Mouse (Mus musculus) layer of hippocampus, adult 6 months (tissue): ENCODE measurements around the gene Mterf1a. TPM values are rescaled to one million over a fixed set of nuclear protein-coding genes. Genes with fewer than 3 reads are reported as not detected.

ENCODE experiments used
- long read RNA-seq, 2 experiments: library from polyadenylated mRNA; unstranded; transcript quantifications; one replicate each; pipeline ENCODE4 v2.0.0; 2019 to 2020
- polyA plus RNA-seq: library from polyadenylated mRNA; unstranded; fragments of <200 nt; fragmentation: Nextera tagmentation; gene quantifications from 2 replicates; pipeline ENCODE4 v1.2.3, GENCODE M21; 2021

The Mterf1a gene
- 2.9 and 3.1 TPM in 2 replicates for polyA plus RNA-seq
- long read RNA-seq, experiment 1, partial matches to known transcripts = 0 of 3 reads
- long read RNA-seq, experiment 1, other reads (novel, unspliced or antisense) = 0 of 3 reads
- long read RNA-seq, experiment 2, transcript Mterf1a-201 (2 exons, 1,376 nt) = major isoform, 6 of 9 reads
- long read RNA-seq, experiment 2, partial matches to known transcripts = 2 of 9 reads
- long read RNA-seq, experiment 2, other reads (novel, unspliced or antisense) = 0 of 9 reads

GRCm38 (mm10) chr5:3893459-3894293 is at the start of gene Mterf1a:
TSS of gene Mterf1a (minus strand) at chr5:3893933.

DNA sequence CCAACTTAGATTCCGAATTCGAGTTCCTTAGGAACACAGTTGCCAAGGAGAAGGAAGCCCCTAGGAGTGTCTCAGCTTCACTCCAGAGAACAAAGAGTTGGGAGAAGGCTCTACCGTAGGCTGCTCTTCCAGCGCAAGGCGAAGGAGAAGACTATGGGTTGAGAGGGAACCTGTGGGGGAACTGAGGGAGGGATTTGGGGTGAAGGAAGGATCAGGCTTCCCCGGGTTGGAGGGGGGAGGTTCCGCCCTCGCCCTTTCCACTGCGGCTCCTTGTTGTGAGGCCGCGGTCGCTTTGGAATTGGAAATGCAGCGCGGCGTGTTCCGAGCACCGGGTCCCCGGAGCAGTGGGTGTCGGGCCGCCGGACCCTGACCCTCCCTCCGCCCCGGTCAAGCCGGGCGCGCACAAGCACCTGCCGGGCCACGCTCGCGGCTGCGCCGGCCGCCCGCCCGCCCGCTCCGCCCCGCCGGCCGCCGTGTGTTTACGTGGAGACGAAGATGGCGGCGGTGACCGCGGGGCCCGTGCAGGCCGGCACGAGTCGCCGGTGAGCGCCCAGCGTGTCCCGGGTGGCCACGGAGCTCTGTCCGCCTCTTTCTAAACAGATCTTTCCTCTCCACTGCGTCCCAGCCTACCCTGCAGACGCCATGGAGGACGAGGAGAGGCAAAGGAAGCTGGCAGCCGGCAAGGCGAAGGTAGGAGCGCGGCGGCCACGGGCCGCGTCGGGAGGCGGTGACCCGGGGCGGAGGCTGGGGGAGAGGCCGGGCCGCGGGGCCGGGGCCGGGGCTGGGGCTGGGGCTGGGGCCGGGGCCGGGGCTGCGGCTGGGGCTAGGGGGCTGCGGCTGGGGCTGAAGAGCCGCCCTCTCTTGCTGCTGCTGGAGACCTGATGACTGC is 34.3 kb upstream of the Mterf1a start, which contains the start of gene Akap9:
Akap9 (plus strand) TSS at position 254 of the 889 bp plus-strand sequence.

GRCm38 (mm10) chr5:3845026-3845425 is 48.7 kb downstream of the Mterf1a start, which contains the start of gene Lrrd1:
TSS of gene Lrrd1 (plus strand) at chr5:3845173.

Other genes with a start within 250 kb of the Mterf1a start
- not detected in 2 replicates for gene Tmbim7, start 242.8 kb downstream of the Mterf1a start, polyA plus RNA-seq
- gene Gatad1, start 236.7 kb downstream of the Mterf1a start, polyA plus RNA-seq = 121 and 161 TPM in 2 replicates
- gene Ankib1, start 91.0 kb downstream of the Mterf1a start, polyA plus RNA-seq = 5.7 and 6.1 TPM in 2 replicates
- 9.4 and 10.8 TPM in 2 replicates for gene Krit1, start 90.7 kb downstream of the Mterf1a start, polyA plus RNA-seq
- not detected in 2 replicates for gene Lrrd1, start 48.8 kb downstream of the Mterf1a start, polyA plus RNA-seq
- gene Akap9, start 34.1 kb upstream of the Mterf1a start, polyA plus RNA-seq = 97.5 and 99.0 TPM in 2 replicates
- gene Cyp51, start 210.8 kb upstream of the Mterf1a start, polyA plus RNA-seq = 30.9 and 33.0 TPM in 2 replicates